Mouse (Mus musculus): ENCODE measurements around the gene Jph3. TPM values are rescaled to one million over a fixed set of nuclear protein-coding genes. Genes with fewer than 3 reads are reported as not detected.

Jph3 gene
- 0.49 and 0.64 TPM in 2 replicates for polyA plus RNA-seq (2014; fragmentation: Nextera tagmentation; extraction: Ambion mirVana)

- DNase-seq (ENCODE audit: low spot score) (no peak), ATAC-seq (replicated peaks; ENCODE audit: low FRiP score) (no peak)
- Histone ChIP-seq H3K4me2 (peak within 1 kb of the TSS; percentile 61), H3K4me3 (ENCODE audit: low read depth, low read length) (peak within 1 kb of the TSS; percentile 54), H3K27me3 (replicated peaks; ENCODE audit: control insufficient read depth, insufficient read depth, low read length) (peaks cover 59% of the 10 kb centered on the region), H3K27ac (ENCODE audit: low read depth, low read length) (no peak within 1 kb of the TSS), H3K4me1 (replicated peaks; ENCODE audit: control insufficient read depth, insufficient read depth, low read length) (peaks cover 3% of the 10 kb centered on the region; the same call in 1 of the 2 replicates), H3K36me3 (ENCODE audit: control insufficient read depth, insufficient read depth, low read length) (no peaks in the 10 kb centered on the region), H3K9ac (ENCODE audit: low read depth, low read length) (no peak within 1 kb of the TSS), H3K9me3 (ENCODE audit: control insufficient read depth, low read length) (no peaks in the 10 kb centered on the region)
- 10% methylated on average over 12 of the region's 12 CpGs for WGBS
Measured at GRCm38 (mm10) chr8:121729323-121729722, at the start of gene Jph3. Gene Jph3, plus strand, starts transcription at chr8:121729623.

GRCm38 (mm10) chr8:121680896-121681295 lies 48.5 kb upstream of the Jph3 start:
- H3K4me2 ChIP-seq: no peak overlapping the region
- no peaks in the 10 kb centered on the region for H3K4me1 ChIP-seq (replicated peaks; ENCODE audit: control insufficient read depth, insufficient read depth, low read length)
- H3K9me3 ChIP-seq (ENCODE audit: control insufficient read depth, low read length): no peaks in the 10 kb centered on the region
- no peak overlapping the region for H3K27ac ChIP-seq (ENCODE audit: low read depth, low read length)
- no peak for DNase-seq (ENCODE audit: low spot score)
- ATAC-seq (replicated peaks; ENCODE audit: low FRiP score): no peak
- no peak overlapping the region for H3K4me3 ChIP-seq (ENCODE audit: low read depth, low read length)
- H3K27me3 ChIP-seq (replicated peaks; ENCODE audit: control insufficient read depth, insufficient read depth, low read length): no peaks in the 10 kb centered on the region
- no peak overlapping the region for H3K9ac ChIP-seq (ENCODE audit: low read depth, low read length)
- WGBS: 75% methylated on average over 4 of the region's 4 CpGs
- no peaks in the 10 kb centered on the region for H3K36me3 ChIP-seq (ENCODE audit: control insufficient read depth, insufficient read depth, low read length)

DNA sequence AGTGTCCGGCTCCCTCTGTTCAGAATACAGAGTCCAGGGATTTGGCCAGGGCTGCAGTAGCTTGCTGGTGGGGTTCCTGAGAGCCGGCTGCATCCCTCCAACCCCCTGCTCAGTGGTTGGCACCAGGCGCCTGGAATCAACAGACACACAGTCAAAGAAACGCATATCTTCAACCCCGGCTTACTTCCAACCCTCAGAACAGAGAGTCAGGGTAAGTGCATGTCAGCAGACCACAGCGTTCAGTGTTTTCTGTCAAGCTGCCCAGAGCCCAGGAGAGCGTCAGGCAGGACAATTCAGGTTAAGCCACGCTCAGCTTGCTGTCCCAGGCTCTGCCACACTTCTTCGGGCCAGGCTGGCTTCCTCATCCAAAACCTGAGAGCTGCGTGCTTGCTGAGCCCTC lies 48.0 kb upstream of the Jph3 start:
- WGBS: 55% methylated on average over 10 of the region's 10 CpGs
- no peak overlapping the region for H3K9ac ChIP-seq (ENCODE audit: low read depth, low read length)
- no peak for DNase-seq (ENCODE audit: low spot score)
- no peak overlapping the region for H3K27ac ChIP-seq (ENCODE audit: low read depth, low read length)
- H3K36me3 ChIP-seq (ENCODE audit: control insufficient read depth, insufficient read depth, low read length): no peaks in the 10 kb centered on the region
- no peaks in the 10 kb centered on the region for H3K4me1 ChIP-seq (replicated peaks; ENCODE audit: control insufficient read depth, insufficient read depth, low read length)
- no peaks in the 10 kb centered on the region for H3K9me3 ChIP-seq (ENCODE audit: control insufficient read depth, low read length)
- ATAC-seq (replicated peaks; ENCODE audit: low FRiP score): no peak
- H3K4me2 ChIP-seq: no peak overlapping the region
- H3K27me3 ChIP-seq (replicated peaks; ENCODE audit: control insufficient read depth, insufficient read depth, low read length): no peaks in the 10 kb centered on the region
- no peak overlapping the region for H3K4me3 ChIP-seq (ENCODE audit: low read depth, low read length)

DNA sequence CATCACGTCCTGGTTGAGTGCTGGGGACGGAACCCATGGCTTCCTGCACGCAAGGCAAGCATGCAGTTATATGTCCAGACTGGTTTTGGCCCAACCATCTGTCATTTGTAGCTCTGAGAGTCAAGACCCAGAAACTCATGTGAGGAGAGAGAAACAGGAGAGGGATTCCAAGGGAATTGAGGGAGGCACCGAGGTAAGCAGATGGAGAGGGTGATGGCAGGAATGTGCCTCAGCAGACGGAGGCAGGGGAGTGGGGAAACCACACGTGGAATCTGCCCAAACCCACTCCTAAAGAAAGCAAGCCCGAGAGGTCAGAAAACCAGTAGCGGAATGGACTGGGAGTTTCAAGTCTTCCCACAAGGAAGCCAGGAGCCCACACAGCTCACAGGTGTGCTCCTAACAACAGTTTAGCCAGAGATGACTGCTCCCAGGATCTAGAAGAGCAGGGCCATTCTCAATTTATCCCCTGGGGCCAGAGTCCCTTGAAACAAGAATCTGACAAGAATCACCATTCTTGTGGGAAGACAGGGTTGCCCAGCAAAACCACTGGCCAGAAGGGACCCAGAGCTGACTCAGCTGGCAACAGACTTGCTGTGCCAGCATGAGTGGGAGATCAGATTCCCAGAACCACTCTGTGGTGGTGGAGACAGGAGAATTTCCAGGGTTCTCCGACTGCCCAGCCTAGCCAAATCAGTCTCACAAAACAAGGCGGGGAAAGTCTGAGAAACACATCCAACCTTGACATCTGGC lies 46.2 kb upstream of the Jph3 start:
- no peaks in the 10 kb centered on the region for H3K9me3 ChIP-seq (ENCODE audit: control insufficient read depth, low read length)
- H3K36me3 ChIP-seq (ENCODE audit: control insufficient read depth, insufficient read depth, low read length): no peaks in the 10 kb centered on the region
- 66% methylated on average over 10 of the region's 10 CpGs for WGBS
- H3K9ac ChIP-seq (ENCODE audit: low read depth, low read length): no peak overlapping the region
- H3K27me3 ChIP-seq (replicated peaks; ENCODE audit: control insufficient read depth, insufficient read depth, low read length): no peaks in the 10 kb centered on the region
- H3K4me3 ChIP-seq (ENCODE audit: low read depth, low read length): no peak overlapping the region
- H3K27ac ChIP-seq (ENCODE audit: low read depth, low read length): no peak overlapping the region
- no peak overlapping the region for H3K4me2 ChIP-seq
- DNase-seq (ENCODE audit: low spot score): no peak
- no peak for ATAC-seq (replicated peaks; ENCODE audit: low FRiP score)
- H3K4me1 ChIP-seq (replicated peaks; ENCODE audit: control insufficient read depth, insufficient read depth, low read length): no peaks in the 10 kb centered on the region

DNA sequence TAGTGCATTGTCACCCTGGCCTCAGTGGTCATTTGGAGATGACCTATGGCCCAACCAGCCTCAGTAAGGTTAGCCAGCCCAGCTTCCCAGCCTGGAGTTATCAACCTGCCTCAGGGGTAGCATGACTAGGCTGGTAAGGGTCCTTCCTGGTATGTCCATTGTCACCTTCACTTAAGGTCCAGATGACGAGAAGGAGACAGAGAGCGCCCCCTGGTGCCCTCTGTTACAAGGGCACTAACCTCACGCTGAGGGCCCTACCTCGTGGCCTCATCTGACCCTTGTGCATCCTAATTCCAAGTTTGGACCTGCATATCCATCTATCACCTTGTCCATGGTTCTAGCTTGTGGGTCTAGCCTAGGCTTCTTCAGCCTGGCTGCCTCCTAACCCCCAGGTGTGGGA lies 44.0 kb upstream of the Jph3 start:
- H3K36me3 ChIP-seq (ENCODE audit: control insufficient read depth, insufficient read depth, low read length): no peaks in the 10 kb centered on the region
- whole genome bisulfite sequencing: 13% methylated on average over 4 of the region's 4 CpGs

GRCm38 (mm10) chr8:121687455-121688161 lies 41.8 kb upstream of the Jph3 start:
- Histone ChIP-seq H3K4me2 (no peak overlapping the region), H3K9ac (ENCODE audit: low read depth, low read length) (no peak overlapping the region), H3K27me3 (replicated peaks; ENCODE audit: control insufficient read depth, insufficient read depth, low read length) (no peaks in the 10 kb centered on the region), H3K4me1 (replicated peaks; ENCODE audit: control insufficient read depth, insufficient read depth, low read length) (no peaks in the 10 kb centered on the region), H3K4me3 (ENCODE audit: low read depth, low read length) (no peak overlapping the region), H3K9me3 (ENCODE audit: control insufficient read depth, low read length) (no peaks in the 10 kb centered on the region), H3K27ac (ENCODE audit: low read depth, low read length) (no peak overlapping the region), H3K36me3 (ENCODE audit: control insufficient read depth, insufficient read depth, low read length) (no peaks in the 10 kb centered on the region)
- 60% methylated on average over 14 of the region's 14 CpGs for WGBS
- ATAC-seq (replicated peaks; ENCODE audit: low FRiP score) (no peak), DNase-seq (ENCODE audit: low spot score) (no peak)

More for the DNA sequence above, 44.0 kb upstream of the Jph3 start:
- H3K9ac ChIP-seq (ENCODE audit: low read depth, low read length): no peak overlapping the region
- H3K4me1 ChIP-seq (replicated peaks; ENCODE audit: control insufficient read depth, insufficient read depth, low read length): no peaks in the 10 kb centered on the region
- no peak overlapping the region for H3K4me2 ChIP-seq
- DNase-seq (ENCODE audit: low spot score) (no peak), ATAC-seq (replicated peaks; ENCODE audit: low FRiP score) (no peak)
- H3K9me3 ChIP-seq (ENCODE audit: control insufficient read depth, low read length): no peaks in the 10 kb centered on the region
- H3K27me3 ChIP-seq (replicated peaks; ENCODE audit: control insufficient read depth, insufficient read depth, low read length): no peaks in the 10 kb centered on the region
- H3K27ac ChIP-seq (ENCODE audit: low read depth, low read length): no peak overlapping the region
- H3K4me3 ChIP-seq (ENCODE audit: low read depth, low read length): no peak overlapping the region

DNA sequence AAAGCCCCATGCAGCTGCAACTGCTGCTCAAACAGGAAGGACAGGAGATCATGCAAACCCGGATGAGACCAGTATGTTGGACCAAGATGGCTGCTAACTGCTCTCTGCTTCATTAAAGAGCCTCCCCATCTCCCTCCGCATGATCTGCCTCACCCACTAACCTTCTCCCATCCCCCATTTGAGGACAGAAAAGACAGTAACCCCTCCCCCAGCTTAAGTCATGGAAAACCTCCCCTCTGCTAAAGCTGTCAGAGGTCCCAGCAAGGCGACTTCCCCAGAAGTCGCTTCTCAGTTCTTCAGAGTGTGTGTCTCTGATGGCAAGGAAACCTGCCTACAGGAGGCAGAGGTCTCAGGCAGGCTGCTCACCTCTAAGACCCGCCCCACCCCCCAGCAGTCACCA lies 40.9 kb upstream of the Jph3 start:
- no peak for ATAC-seq (replicated peaks; ENCODE audit: low FRiP score)
- no peak for DNase-seq (ENCODE audit: low spot score)
- no peak overlapping the region for H3K4me3 ChIP-seq (ENCODE audit: low read depth, low read length)
- H3K9me3 ChIP-seq (ENCODE audit: control insufficient read depth, low read length): no peaks in the 10 kb centered on the region
- no peak overlapping the region for H3K9ac ChIP-seq (ENCODE audit: low read depth, low read length)
- WGBS: 30% methylated on average over 5 of the region's 5 CpGs
- no peak overlapping the region for H3K4me2 ChIP-seq
- H3K27ac ChIP-seq (ENCODE audit: low read depth, low read length): no peak overlapping the region
- H3K27me3 ChIP-seq (replicated peaks; ENCODE audit: control insufficient read depth, insufficient read depth, low read length): no peaks in the 10 kb centered on the region
- no peaks in the 10 kb centered on the region for H3K36me3 ChIP-seq (ENCODE audit: control insufficient read depth, insufficient read depth, low read length)
- no peaks in the 10 kb centered on the region for H3K4me1 ChIP-seq (replicated peaks; ENCODE audit: control insufficient read depth, insufficient read depth, low read length)

DNA sequence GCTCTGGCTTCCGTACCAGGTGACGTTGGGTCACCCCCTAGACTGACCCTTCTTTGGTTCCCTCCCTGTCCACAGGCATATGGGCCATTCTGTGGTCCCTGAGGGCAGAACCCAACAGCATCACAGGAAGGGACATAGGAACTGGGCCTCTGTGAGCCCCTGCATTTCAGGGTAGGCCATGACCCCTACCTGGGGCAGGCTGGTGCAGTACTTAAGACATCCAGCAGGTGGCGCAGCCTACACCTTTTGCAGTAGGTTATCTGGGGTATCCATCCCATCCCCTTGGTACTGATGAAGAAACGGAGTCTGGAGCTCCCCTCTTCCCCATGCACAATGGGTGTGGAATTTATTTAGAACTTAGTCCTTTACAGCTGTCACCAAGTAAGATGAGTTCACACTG lies 35.0 kb upstream of the Jph3 start:
- 52% methylated on average over 4 of the region's 4 CpGs for WGBS
- Histone ChIP-seq H3K36me3 (ENCODE audit: control insufficient read depth, insufficient read depth, low read length) (no peaks in the 10 kb centered on the region), H3K4me1 (replicated peaks; ENCODE audit: control insufficient read depth, insufficient read depth, low read length) (peaks cover 5% of the 10 kb centered on the region; the same call in 1 of the 2 replicates), H3K4me3 (ENCODE audit: low read depth, low read length) (no peak overlapping the region), H3K9me3 (ENCODE audit: control insufficient read depth, low read length) (no peaks in the 10 kb centered on the region), H3K9ac (ENCODE audit: low read depth, low read length) (no peak overlapping the region), H3K27ac (ENCODE audit: low read depth, low read length) (no peak overlapping the region), H3K4me2 (no peak overlapping the region), H3K27me3 (replicated peaks; ENCODE audit: control insufficient read depth, insufficient read depth, low read length) (0 out of 2 replicates have a peak, but pooled peaks cover 3% of the 10 kb centered on the region)
- no peak for ATAC-seq (replicated peaks; ENCODE audit: low FRiP score)
- DNase-seq (ENCODE audit: low spot score): no peak
